Mouse (Mus musculus): ENCODE measurements around the gene Olfr141.

DNA sequence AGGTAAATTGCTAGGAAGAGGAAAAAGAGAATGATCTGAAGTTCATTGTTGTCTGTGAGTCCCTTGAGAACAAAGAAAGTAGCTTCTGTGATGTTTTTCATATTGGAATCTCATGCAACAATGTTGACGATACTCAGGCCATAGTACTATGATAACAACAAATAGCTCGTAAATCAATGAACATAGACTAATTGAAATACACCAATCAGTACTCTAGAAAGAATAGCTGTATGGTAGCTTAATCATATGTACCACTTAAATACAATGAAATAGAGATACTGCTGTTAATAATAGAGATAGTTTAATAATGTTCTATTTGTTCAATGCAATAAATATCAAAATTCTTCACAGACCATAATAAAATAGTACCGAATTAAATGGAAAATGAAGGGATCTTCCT lies 41.8 kb upstream of the Olfr141 start, which contains the start of gene Olfr1095:
- TF ChIP-seq POLR2A (IDR thresholded peaks at IDR 0.05; ENCODE audit: borderline replicate concordance, extremely low read depth, low read depth, low read length), result no peak
- no peak for TF ChIP-seq CTCF (IDR thresholded peaks at IDR 0.05; ENCODE audit: insufficient read depth, low read length)

Measured in lung, adult 2 months (tissue).